Mouse (Mus musculus) liver, embryonic 12.5 days (tissue): Measurements from ENCODE around the gene Tmem235. TPM values are rescaled to one million over a fixed set of nuclear protein-coding genes. Genes with fewer than 3 reads are reported as not detected.
"Not testable (repeated sequence)": the region's sequence is repeated elsewhere in the genome, so short reads cannot be mapped to it uniquely, and the experiment has no call there.

Experiments used
- ATAC-seq: fragments of 200-750 bp; cut with Nextera tagmentation; 2 replicates; pipeline ENCODE4 v1.8.0; 2017; ENCODE audit warnings: moderate number of reproducible peaks, mild to moderate bottlenecking, moderate library complexity
- H3K27ac ChIP-seq: fragments of 300-500 bp; sonication (generic); 2 replicates; pipeline ENCODE4 v1.5.1; 2016; ENCODE audit warnings: mild to moderate bottlenecking
- H3K27me3 ChIP-seq: fragments of 300-500 bp; sonication (generic); replicated peaks from 2 replicates; pipeline ENCODE4 v1.6.1; 2016; ENCODE audit warnings: mild to moderate bottlenecking, moderate library complexity
- H3K36me3 ChIP-seq: fragments of 300-500 bp; sonication (generic); 2 replicates; pipeline ENCODE4 v1.6.1; 2016; ENCODE audit warnings: mild to moderate bottlenecking, moderate library complexity
- H3K4me1 ChIP-seq: fragments of 300-500 bp; sonication (generic); 2 replicates; pipeline ENCODE4 v1.6.1; 2016
- H3K4me2 ChIP-seq: fragments of 300-500 bp; sonication (generic); 2 replicates; pipeline ENCODE4 v1.6.1; 2016; ENCODE audit warnings: mild to moderate bottlenecking, moderate library complexity
- H3K4me3 ChIP-seq: fragments of 300-500 bp; sonication (generic); 2 replicates; pipeline ENCODE4 v1.5.1; 2016; ENCODE audit warnings: mild to moderate bottlenecking, moderate library complexity
- H3K9ac ChIP-seq: fragments of 300-500 bp; sonication (generic); 2 replicates; pipeline ENCODE4 v1.6.1; 2016; ENCODE audit warnings: mild to moderate bottlenecking, moderate library complexity
- H3K9me3 ChIP-seq: fragments of 300-500 bp; sonication (generic); replicated peaks from 2 replicates; pipeline ENCODE4 v1.6.1; 2016; ENCODE audit warnings: mild to moderate bottlenecking, moderate library complexity
- WGBS: fragments of 180-500 bp; shearing (Covaris S2); methylation state at CpG from one replicate; pipeline ENCODE4 v1.1.7; 2016; ENCODE audit not compliant: insufficient replicate concordance; 5-methylcytosine and 5-hydroxymethylcytosine counted together
- polyA plus RNA-seq: library from polyadenylated mRNA; unstranded; fragments of >200 nt; fragmentation: Nextera tagmentation; extraction: Ambion mirVana; gene quantifications from 2 replicates; pipeline ENCODE4 v1.2.1, GENCODE M21; 2016

Tmem235 gene
- not detected in 2 replicates for polyA plus RNA-seq

DNA sequence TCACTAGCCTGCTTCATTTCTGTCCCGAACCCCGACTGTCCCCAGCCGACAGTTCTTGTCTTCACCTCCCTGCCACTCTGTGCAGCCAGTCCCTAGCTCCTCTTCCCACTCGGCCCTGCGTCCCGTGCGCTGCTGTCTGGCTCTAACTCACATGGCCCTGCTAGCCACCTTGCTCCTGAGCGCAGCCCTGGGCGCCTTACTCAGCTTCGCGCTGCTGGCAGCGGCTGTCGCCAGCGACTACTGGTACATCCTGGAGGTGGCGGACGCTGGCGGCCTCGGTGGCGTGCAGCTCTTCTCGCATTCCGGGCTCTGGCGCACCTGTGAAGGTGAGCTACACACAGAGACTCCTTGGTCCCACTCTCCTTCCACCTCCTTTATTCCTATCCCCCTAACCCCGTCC lies at the start of gene Tmem235:
TSS of gene Tmem235 (plus strand) at position 152 of the 400 bp plus-strand sequence.
- peak within 1 kb of the TSS; percentile 19; the same call in 1 of the 2 replicates for H3K4me2 ChIP-seq
- H3K9ac ChIP-seq, result no peak within 1 kb of the TSS
- no peak within 1 kb of the TSS for H3K27ac ChIP-seq
- H3K4me1 ChIP-seq, result 0 out of 2 replicates have a peak, but pooled peaks cover 4% of the 10 kb centered on the region
- no peak for ATAC-seq
- 5% methylated on average over 23 of the region's 23 CpGs for WGBS
- peaks cover 30% of the 10 kb centered on the region for H3K36me3 ChIP-seq
- H3K4me3 ChIP-seq, result no peak within 1 kb of the TSS
- no peaks in the 10 kb centered on the region; the same call in 1 of the 2 replicates for H3K9me3 ChIP-seq
- H3K27me3 ChIP-seq, result peaks cover 72% of the 10 kb centered on the region

DNA sequence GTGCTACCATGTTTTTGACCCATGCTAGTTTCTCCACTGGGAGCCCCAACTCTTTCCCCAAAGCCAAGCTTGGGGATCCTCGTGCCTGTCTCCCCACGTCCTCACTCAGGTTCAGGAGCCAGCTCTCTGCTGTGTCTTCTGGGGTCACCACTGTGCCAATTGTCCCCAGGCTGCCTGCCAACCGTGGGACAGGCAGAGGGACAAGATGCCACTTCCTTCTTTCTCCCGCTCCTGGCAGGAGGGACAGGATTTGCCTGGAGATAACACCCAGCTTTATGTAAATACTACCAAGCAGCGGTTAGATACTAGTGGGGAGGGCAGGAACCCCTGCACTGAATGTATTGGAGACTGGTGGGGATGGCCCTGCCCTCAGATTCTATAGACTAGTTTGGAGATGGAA lies 46.7 kb upstream of the Tmem235 start:
- peaks cover 78% of the 10 kb centered on the region for H3K36me3 ChIP-seq
- no peak overlapping the region for H3K4me3 ChIP-seq
- H3K27me3 ChIP-seq, result no peaks in the 10 kb centered on the region
- H3K9ac ChIP-seq, result peak overlapping the region; percentile 23; the same call in 1 of the 2 replicates
- 57% methylated on average over 5 of the region's 5 CpGs for WGBS
- peak overlapping the region; percentile 63 for H3K27ac ChIP-seq
- H3K4me1 ChIP-seq, result peaks cover 88% of the 10 kb centered on the region
- H3K4me2 ChIP-seq, result no peak overlapping the region
- H3K9me3 ChIP-seq, result no peaks in the 10 kb centered on the region
- ATAC-seq, result no peak

DNA sequence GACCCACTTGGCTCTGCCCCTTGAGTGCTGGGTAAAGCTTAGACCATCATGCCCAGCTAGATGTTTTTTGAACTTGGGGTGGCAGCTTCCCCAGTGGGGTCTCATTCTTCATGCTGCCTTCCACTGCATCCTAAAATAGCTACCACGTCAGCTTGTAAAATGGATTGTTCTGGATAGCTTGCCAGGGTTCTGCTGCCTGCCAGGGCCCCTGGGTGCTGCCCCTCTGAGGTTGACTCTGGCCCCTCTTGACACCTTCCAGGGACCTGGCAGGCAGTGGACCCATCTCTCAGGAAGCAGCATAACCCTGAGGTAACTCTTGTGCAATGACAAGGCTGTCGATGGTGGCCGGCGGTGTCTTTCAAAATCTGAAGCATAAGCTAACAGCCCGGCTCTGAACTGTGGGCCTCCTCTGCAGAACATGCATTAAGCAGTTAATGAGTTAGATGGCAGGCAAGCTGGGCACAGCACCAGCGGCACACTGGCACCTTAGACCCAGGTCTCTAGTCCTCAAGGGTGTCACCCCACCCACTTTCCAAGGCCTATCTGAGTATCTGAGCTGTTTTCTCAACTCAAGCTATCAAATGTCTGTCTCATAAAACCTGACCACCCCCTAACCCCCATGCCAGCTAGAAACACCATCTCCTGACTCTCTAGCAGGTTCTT lies 45.7 kb upstream of the Tmem235 start:
- no peaks in the 10 kb centered on the region for H3K9me3 ChIP-seq
- no peak overlapping the region for H3K4me2 ChIP-seq
- H3K4me3 ChIP-seq, result no peak overlapping the region
- H3K36me3 ChIP-seq, result peaks cover 87% of the 10 kb centered on the region
- peak overlapping the region; percentile 63 for H3K27ac ChIP-seq
- H3K4me1 ChIP-seq, result peaks cover 91% of the 10 kb centered on the region
- H3K27me3 ChIP-seq, result no peaks in the 10 kb centered on the region
- ATAC-seq, result no peak
- H3K9ac ChIP-seq, result no peak overlapping the region
- 76% methylated on average over 6 of the region's 6 CpGs for WGBS

DNA sequence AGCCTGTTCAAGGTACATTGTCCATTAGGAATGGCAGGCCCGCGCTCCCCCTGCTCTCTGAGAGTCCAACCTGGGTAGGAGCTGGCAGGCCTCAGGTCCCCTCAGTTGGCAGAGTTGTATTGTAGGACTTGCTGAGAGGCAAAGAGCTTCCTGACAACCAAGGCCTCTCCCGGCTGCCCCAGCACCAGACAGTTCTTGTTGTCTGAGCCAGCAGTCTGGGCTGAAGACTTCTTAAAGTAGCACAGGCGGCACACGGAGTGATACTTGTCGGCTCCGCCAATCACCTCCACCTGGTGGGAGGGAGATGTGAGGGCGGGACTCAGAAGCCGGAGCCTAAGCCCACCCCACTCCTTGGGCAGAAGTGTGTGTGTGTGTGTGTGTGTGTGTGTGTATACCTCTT lies 44.7 kb upstream of the Tmem235 start:
- peaks cover 97% of the 10 kb centered on the region for H3K36me3 ChIP-seq
- peaks cover 81% of the 10 kb centered on the region for H3K4me1 ChIP-seq
- H3K4me3 ChIP-seq, ATAC-seq, H3K9ac ChIP-seq, H3K9me3 ChIP-seq, H3K27me3 ChIP-seq, H3K4me2 ChIP-seq: not testable (repeated sequence)
- H3K27ac ChIP-seq, result peak overlapping the region; percentile 49
- 85% methylated on average over 9 of the region's 9 CpGs for WGBS

DNA sequence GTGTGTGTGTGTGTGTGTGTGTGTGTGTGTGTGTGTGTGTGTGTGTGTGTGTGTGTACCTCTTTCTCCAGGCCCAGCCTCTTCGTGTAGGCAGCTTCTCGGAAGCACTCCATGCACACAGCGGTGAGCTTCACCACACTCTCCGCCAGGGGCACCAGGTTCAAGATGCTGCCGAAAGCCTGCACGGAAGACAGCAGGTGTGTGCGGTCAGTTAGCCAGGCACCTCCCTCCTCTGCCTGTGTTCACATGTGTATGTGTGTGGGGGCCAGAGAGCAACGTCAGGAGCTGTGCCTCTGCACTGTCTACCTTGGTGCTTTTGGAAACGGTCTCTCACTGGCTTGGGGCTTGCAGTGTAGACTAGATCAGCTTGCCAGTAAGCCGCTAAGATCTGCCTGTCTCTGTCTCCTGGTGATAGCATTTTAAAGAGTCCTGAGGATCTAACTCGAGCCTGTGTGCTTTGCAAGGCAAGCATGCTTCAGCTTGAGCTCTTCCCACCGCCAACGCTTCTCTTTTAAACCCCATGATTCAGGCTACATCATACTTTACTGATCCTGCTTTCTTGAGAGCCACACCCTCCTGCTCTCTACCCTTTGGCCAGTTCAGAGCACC lies 44.1 kb upstream of the Tmem235 start:
- H3K36me3 ChIP-seq, result peaks cover 100% of the 10 kb centered on the region
- H3K4me1 ChIP-seq, result peaks cover 76% of the 10 kb centered on the region
- H3K27ac ChIP-seq, result peak overlapping the region; percentile 63

DNA sequence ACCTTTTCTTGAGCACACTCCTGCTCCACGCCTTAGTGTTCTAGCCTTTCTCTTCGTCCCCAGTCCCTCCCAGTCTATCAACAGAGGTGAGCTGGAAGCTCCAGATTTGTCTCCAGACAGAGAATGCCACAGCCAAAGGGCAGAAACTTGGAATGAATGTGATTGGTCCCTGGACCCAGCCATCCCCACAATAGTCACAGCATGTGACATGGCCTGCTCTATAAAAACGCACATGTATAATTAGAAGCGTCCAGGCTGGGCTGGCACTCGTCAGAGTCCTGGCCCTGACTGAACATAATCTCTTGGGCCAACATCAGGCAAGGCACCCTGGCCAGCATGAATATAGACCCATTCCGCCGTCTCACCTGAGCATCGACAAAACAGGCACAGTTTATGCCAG lies 41.5 kb upstream of the Tmem235 start:
- H3K4me3 ChIP-seq, result no peak overlapping the region
- peak overlapping the region; percentile 15; the same call in 1 of the 2 replicates for H3K27ac ChIP-seq
- no peak for ATAC-seq
- H3K4me2 ChIP-seq, result no peak overlapping the region
- H3K4me1 ChIP-seq, result peaks cover 76% of the 10 kb centered on the region
- H3K27me3 ChIP-seq, result no peaks in the 10 kb centered on the region
- no peaks in the 10 kb centered on the region for H3K9me3 ChIP-seq
- H3K9ac ChIP-seq, result no peak overlapping the region
- 82% methylated on average over 8 of the region's 8 CpGs for WGBS
- H3K36me3 ChIP-seq, result peaks cover 100% of the 10 kb centered on the region

More for the DNA sequence above, 44.1 kb upstream of the Tmem235 start:
- no peak overlapping the region for H3K4me3 ChIP-seq
- no peaks in the 10 kb centered on the region for H3K27me3 ChIP-seq
- H3K9ac ChIP-seq, result no peak overlapping the region
- no peak for ATAC-seq
- no peak overlapping the region for H3K4me2 ChIP-seq
- H3K9me3 ChIP-seq, result no peaks in the 10 kb centered on the region
- 80% methylated on average over 13 of the region's 13 CpGs for WGBS

DNA sequence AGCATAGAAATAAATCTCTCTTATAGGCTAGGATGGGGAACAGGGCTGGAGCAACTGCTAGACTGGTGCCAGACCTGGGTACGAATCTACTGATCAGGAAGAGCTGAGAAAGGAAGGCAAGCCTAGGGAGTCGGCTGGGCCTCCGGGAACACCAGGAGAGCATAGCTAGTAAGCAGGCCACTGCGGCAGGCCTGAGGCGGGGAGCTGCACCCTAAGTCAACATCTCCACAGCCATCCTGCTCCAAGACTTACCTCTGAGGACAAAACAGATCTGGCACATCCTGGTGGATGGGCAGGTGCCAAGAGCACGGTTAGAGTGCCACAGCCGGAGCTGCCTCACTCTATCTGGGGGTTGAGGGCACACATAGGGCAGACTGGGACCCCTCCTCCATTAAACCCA lies 40.4 kb upstream of the Tmem235 start:
- H3K27me3 ChIP-seq, result no peaks in the 10 kb centered on the region
- no peak overlapping the region for H3K4me2 ChIP-seq
- H3K4me1 ChIP-seq, result peaks cover 73% of the 10 kb centered on the region
- H3K4me3 ChIP-seq, result no peak overlapping the region
- WGBS, result 86% methylated on average over 7 of the region's 7 CpGs
- H3K9ac ChIP-seq, result no peak overlapping the region
- no peak for ATAC-seq
- H3K9me3 ChIP-seq, result no peaks in the 10 kb centered on the region
- peaks cover 92% of the 10 kb centered on the region for H3K36me3 ChIP-seq
- H3K27ac ChIP-seq, result no peak overlapping the region

DNA sequence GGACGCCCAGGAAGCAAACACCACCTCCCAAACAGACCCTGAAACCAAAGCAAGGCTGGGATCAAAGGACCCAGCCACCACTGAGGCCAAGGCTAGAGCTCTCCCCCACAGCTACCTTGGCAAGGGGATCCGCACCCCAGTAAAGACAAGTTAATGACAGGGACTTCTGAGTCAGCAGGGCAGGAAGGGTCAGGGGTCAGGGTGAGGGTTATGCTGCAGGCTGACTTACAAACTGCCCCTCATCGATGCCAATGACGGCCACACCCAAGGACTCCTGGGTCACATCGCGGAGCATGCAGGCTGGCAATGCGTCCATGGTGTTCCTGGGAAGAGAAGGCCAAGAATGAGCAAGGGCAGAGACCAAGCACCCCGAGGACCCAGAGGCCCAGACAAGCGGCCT lies 38.7 kb upstream of the Tmem235 start:
- Histone ChIP-seq H3K36me3 (peaks cover 75% of the 10 kb centered on the region), H3K9me3 (no peaks in the 10 kb centered on the region), H3K4me3 (no peak overlapping the region), H3K9ac (no peak overlapping the region), H3K4me1 (peaks cover 75% of the 10 kb centered on the region), H3K4me2 (no peak overlapping the region), H3K27ac (peak overlapping the region; percentile 54), H3K27me3 (no peaks in the 10 kb centered on the region)
- no peak for ATAC-seq
- WGBS, result 85% methylated on average over 9 of the region's 9 CpGs

DNA sequence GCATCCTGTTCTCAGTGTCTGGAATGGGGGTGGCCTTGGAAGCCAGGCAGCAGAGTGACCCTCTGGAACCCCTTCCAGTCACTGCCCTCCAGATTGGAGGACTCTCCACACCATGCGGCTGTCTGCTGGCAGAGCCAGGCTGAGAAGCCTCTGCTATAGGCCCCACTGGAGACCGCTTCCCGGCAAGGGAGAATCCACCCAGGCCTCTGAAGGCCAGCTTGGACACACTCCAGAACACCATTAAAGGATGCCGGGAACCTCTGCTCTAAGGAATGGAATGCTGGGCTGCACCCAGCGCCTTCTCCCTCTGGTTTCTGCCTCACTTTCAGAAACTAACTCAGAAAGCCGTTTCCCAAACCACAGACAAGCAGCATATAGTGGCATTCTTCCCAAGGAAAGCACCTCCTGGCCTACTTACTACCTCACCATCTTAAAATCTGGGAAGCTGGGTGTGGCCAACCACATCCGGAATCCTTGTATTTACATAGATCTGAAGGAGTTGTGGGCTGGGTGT lies 37.8 kb upstream of the Tmem235 start:
- Histone ChIP-seq H3K9ac (no peak overlapping the region), H3K27me3 (no peaks in the 10 kb centered on the region), H3K4me1 (peaks cover 75% of the 10 kb centered on the region)

DNA sequence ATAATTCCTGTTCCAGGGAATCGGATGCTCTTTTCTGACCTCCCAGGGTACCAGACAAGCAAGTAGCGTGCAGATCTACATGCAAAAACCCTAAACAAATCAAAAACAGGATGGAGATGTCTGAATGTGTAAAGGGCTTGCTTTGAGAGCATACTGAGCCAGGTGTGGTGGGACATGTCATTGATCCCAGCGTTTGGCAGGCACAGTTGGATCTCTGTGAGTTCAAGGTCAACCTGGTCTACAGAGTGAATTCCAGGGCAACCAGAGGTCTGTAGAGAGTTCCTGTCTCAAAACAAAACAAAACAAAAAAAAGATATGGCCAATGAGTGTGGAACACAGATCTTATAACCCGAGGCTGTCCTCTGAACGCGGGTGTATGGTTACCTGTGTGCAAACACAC lies 37.1 kb upstream of the Tmem235 start:
- Histone ChIP-seq H3K9ac (0 out of 2 replicates have a peak overlapping the region, but pooled peaks have one; percentile 94), H3K27me3 (no peaks in the 10 kb centered on the region), H3K4me3 (peak overlapping the region; percentile 83; the same call in 1 of the 2 replicates), H3K27ac (peak overlapping the region; percentile 54; the same call in 1 of the 2 replicates), H3K9me3 (no peaks in the 10 kb centered on the region), H3K36me3 (peaks cover 60% of the 10 kb centered on the region), H3K4me1 (peaks cover 75% of the 10 kb centered on the region), H3K4me2 (peak overlapping the region; percentile 82)
- WGBS, result 91% methylated on average over 6 of the region's 6 CpGs
- ATAC-seq, result no peak

More for the DNA sequence above, 37.8 kb upstream of the Tmem235 start:
- ATAC-seq, result no peak
- peaks cover 66% of the 10 kb centered on the region for H3K36me3 ChIP-seq
- H3K4me2 ChIP-seq, result no peak overlapping the region; the same call in none of the 2 replicates
- H3K4me3 ChIP-seq, result no peak overlapping the region
- H3K9me3 ChIP-seq, result no peaks in the 10 kb centered on the region
- peak overlapping the region; percentile 54; the same call in 1 of the 2 replicates for H3K27ac ChIP-seq
- 87% methylated on average over 7 of the region's 7 CpGs for WGBS

DNA sequence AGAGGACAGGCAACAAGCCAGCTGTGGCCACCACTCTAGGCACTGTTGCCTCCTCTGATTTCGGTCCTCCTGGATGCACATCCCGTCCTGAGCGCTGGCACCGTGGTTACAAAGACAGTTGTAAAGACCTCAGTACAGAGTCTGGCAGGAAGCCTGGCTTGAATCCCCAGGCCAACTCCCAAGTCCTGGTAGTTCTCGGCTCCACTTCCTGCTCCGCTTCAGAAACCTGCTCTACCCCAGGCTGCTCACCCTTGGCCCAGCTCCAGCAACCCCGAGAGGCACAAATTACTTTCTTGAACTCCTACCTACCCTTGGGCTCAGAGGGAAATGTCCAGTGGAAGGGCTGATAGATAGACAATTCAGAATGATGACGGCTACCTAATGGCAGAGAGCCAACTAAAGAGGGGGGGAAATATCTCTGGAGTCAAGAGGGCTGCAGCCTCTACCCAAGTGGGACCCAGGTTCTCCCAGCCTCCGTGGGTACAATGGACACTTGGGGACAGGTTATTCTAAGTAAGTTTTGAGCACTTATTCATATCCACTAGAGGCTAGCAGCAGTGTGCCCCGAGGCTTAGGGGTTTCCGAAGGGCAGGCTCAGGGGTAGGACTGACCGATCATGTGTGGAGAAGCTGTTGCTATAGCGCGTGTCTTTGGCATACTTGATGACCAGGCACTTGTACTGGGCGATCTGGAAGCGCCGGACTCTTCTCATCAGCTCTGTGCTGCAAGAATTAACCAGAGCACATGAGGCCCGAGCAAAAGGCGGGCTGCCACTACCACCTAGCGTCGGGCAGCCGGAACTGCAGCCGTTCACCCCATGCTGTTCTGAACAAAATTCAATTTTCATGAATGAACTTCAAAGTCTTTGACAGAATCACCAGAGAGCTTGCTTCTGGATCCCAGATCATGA lies 36.2 kb upstream of the Tmem235 start:
- Histone ChIP-seq H3K4me1 (peaks cover 78% of the 10 kb centered on the region), H3K36me3 (peaks cover 51% of the 10 kb centered on the region), H3K4me2 (peak overlapping the region; percentile 82), H3K9ac (peak overlapping the region; percentile 94), H3K9me3 (no peaks in the 10 kb centered on the region), H3K27me3 (no peaks in the 10 kb centered on the region), H3K27ac (peak overlapping the region; percentile 95), H3K4me3 (peak overlapping the region; percentile 83)
- WGBS, result 20% methylated on average over 23 of the region's 23 CpGs
- ATAC-seq, result peak; percentile 61
